Mouse (Mus musculus): ENCODE measurements around the gene Anxa8. TPM values are rescaled to one million over a fixed set of nuclear protein-coding genes. Genes with fewer than 3 reads are reported as not detected.

Gene Anxa8
- total RNA-seq, 4 experiments from 2014 or later, result 0.43 to 1.6 (median 1.0) TPM

DNA sequence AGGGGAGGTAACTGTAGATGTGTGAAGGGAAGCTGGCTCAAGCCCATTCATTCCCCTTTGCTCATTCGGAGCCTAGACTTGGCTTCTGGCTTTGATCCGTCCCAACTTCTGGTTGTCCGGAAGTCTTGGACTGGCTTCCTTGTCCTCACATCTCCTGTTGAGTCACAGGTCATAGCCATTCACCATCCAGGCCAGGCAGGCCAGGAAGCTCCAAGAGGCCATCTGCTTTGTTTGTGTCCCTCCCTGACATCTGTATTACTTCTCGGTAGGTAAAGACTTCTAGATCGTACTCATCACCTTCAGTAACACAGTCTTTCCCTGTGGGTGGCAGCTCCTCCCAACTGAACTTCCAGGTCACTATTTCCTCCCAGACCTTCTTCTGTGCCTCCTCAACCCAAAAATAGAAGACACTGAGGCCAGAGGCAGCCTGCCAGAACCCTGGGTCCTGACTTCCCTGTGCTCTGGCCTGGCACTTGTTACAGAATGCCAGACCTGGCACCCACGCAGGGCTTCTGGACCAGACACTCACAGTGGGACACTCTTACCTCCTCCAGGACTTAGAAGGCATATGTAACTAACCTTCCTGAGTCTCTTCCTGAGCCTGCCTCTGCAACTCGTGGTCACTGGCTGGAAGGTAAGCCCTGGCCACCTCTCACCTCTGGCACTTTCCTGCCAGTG lies 33.4 kb downstream of the Anxa8 start:
- DNase-seq (ENCODE audit: low spot score in 2 of 2), result no peak

DNA sequence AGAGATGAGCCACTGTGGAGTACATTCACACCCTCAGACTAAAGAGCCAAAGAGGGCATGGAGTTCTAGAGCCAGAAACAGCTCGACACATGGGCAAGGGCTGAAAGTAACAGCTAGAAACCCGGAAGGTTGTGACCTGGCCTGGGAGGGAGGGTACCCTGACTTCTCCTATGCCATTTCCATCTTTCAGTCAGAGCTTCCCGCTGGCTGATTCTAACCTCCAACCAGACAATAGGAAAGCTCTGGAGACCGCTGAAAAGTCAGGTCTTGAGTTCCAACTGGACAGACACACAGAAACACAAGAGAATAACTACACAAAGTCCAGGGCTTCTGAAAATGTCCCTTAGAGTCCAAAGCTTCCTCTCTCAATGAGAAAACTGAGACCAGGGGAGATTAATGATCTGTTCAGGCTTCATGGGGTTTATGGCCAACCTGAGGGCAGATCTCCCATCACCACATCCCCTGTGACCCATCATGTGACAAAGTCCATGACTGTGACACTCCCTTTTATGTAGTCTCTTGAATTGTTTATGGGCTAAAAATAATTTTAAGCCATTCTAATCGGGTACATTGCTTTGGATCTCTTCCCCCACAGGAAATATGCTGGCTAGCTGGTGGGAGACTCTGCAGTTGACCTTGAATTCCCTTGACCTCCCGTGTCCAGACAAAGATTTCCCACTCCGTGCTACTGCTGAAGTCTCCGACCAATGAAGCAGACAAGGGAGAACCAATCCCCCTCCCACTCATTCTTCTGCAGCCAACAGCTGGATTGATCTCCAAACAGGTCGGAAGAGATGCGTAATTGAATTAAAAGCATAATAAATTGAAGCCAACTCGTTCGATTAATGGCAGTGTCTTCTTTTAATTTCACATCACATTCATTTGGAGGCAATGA lies 34.5 kb downstream of the Anxa8 start:
- no peak for DNase-seq (ENCODE audit: low spot score in 2 of 2)

DNA sequence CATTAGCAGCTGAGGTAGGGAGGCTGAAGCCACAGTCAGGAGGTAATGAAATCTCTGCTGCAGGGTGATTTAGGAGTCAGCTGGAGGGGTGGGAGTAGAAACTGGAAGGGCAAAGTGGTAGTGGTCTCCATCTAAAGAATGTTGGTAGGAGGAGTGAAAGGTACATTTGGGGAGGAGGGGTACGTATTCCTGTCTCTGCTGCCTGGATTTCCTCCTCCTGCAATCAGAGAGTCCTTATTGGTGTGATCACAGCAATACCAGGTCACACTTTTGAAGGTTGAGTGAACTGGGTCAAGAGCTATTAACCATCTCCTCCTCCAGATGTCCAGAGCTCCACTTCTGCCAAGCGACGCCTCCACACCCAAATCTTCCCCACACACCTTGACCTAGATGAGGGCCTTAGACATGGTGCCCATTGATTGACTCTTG lies 35.2 kb downstream of the Anxa8 start:
- DNase-seq (ENCODE audit: low spot score in 2 of 2), result no peak

DNA sequence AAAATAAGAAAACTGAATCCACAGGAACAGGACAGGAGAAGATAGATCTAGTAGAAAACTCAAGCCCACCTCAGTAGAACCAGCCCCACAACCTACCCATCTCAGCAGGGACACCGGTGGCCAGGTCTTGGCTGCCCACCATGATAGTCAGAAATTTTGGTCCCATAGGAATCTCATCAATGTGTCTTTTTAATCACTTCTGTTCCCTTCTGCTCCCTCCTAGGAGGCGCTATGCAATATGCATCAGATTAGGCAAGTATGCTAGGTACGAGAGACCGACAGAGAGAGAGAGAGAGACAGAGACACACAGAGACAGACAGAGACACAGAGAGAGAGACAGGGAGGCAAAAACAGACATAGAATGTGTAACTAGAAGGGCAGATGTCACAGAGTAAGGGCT lies 35.9 kb downstream of the Anxa8 start:
- no peak for DNase-seq (ENCODE audit: low spot score in 2 of 2)

DNA sequence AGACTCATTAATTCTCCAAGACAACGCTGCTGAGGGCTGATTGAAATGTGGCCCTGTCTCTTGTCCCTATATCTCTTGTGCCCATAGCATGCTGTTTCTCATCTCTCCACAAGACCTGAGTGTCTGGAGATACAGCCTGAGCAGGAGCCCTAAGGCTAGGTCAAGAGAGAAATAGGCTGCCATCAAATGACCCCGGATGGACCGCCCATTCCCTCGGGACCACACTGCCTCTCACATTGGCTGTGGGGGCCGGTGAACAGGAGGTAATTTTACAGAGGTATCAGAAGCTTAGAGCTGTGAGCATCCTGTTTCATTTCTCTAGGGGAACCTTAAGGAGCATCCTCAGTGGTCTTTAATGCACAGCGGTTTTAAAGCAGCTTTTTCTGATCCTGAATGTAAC lies 45.4 kb downstream of the Anxa8 start:
- no peak for DNase-seq (ENCODE audit: low spot score in 2 of 2)

DNA sequence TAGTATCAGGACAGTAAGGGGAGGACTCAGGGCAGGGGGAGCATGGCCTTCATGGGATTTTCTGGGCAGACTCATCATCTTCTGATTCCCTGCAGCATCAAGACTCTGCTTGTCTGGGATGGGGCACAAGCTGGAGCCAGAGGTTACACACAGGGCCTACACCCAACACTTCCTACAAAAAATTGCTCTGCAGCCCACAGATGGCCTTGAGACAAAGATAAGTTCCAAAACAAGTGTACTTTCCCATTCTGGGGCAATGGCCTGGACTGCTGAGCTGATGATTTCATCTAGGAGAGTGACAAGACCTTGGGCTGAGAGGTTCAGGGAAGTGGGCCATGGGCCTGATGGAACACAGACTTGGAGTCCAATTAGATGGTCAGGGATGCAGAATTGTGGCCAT lies 49.6 kb downstream of the Anxa8 start:
- no peak for DNase-seq (ENCODE audit: low spot score in 2 of 2)

DNA sequence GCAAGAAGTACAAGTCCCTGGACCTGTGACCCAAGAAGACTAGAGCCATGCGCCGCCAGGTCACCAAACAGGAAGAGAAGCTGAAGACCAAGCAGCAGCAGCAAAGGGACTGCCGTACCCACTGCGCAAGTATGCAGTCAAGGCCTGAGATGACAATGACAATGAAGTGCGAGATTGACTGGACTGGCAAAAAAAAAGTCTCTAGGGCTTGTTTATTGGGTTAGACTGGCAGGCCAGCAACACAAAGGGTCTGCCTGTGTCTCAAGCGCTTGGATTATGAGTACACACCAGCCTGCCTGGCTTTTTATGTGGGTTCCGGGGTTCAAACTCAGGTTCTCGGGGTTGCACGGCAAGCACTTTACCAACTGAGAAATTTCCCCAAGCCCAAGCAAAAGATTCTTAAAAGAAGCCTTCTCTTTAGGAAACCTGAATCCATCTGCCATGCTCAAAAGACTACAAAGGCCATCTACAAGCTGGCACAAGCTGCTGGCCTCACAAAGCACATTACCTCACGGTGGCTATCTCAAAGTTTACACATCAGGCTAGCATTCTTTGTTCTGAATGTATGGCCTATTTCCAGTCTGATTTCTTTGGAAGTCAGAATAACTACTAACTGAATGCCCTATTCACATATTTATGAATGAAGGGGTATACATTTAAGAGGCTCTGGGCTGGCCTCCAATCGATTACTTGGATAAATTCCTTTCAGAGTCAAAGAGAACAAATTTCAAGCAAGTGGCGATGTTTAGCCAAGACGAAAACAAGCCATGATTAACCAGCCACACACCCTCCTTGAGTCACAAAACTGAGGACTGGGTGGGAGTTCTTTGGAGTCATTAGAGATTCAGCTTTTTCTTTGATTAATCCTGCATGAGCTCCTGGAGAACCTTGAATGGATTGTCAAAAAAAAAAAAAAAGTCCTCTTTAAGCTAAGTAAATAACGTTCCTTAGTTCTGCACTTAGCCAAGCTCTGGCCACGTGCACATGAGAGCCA lies 54.2 kb downstream of the Anxa8 start:
- DNase-seq (ENCODE audit: low spot score in 2 of 2), result no peak

DNA sequence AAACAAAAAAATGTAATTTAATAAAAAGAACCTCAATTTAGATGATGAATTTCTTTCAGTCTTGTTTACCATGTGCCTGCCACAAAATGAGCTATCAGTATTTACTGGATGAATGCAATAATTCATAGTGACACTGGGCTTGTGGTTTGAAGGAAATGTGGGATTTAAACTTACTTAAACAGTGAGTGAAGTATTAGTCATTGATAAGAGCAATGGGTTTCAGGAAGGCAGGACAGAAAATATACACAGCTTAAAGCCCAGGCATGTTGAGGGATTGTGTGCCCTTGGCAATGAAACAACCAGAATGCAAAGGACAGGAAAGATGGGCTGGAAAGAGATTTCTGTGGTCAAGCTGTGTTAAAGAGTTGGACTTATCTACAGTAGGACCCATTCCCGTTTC lies 56.5 kb downstream of the Anxa8 start:
- no peak for DNase-seq (ENCODE audit: low spot score in 2 of 2)

DNA sequence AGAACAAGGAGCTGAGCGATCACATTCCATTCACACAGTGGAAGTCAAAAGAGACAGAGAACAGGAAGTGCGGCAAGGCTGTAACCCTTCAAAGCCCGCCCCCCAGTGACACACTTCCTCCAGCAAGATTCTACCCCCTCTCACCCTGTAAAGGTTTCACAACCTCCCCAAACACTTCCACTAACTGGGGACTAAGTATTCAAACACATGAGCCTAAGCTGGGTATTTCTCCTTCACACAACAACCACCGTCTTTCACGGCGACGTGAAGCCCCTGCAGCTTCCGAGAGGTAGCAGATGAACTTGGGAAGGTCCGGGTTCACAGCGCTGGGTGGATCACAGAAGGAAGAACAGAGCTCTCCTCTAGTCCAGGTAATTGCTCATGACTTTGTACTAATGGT lies 57.1 kb downstream of the Anxa8 start:
- DNase-seq (ENCODE audit: low spot score in 2 of 2), result no peak

Other genes with a start within 250 kb of the Anxa8 start
- gene Gdf10, start 162.4 kb upstream of the Anxa8 start, total RNA-seq (2022), result 1 to 10 TPM; 3.9 to 4.8 (median 4.7) TPM
- gene Gdf2, start 144.9 kb upstream of the Anxa8 start, total RNA-seq (2022), result not detected
- 1 to 10 TPM in 1 of 4 experiments, under 1 TPM in 1, not detected in 2; 0.06 to 1.0 TPM for gene Rbp3, start 132.0 kb upstream of the Anxa8 start, total RNA-seq (2022)
- 1 to 10 TPM; 3.7 to 5.1 (median 4.3) TPM for gene Zfp488, start 107.2 kb upstream of the Anxa8 start, total RNA-seq (2022)
- gene Gm30083, start 70.8 kb upstream of the Anxa8 start, total RNA-seq (2022), result not detected
- gene Gm5460, start 69.2 kb upstream of the Anxa8 start, total RNA-seq (2022), result not detected
- gene Antxrl, start 33.3 kb upstream of the Anxa8 start, total RNA-seq (2022), result not detected
- not detected for gene A630023A22Rik, start 16.8 kb downstream of the Anxa8 start, total RNA-seq (2022)
- not detected for gene Npy4r, start 66.5 kb downstream of the Anxa8 start, total RNA-seq (2022)
- 1 to 10 TPM; 1.2 to 3.0 (median 2.2) TPM for gene Gprin2, start 115.7 kb downstream of the Anxa8 start, total RNA-seq (2022)
- gene Syt15, start 133.6 kb downstream of the Anxa8 start, total RNA-seq (2022), result under 1 TPM; 0.43 to 1.00 (median 0.59) TPM
- 10 to 100 TPM; 11.4 to 14.1 (median 12.8) TPM for gene Shld2, start 224.5 kb downstream of the Anxa8 start, total RNA-seq (2022)
- gene Glud1, start 224.7 kb downstream of the Anxa8 start, total RNA-seq (2022), result 100 to 1,000 TPM; 294 to 321 (median 311) TPM

Data from layer of hippocampus, adult 8-10 months (tissue).